Mouse (Mus musculus) hindbrain, embryonic 16.5 days (tissue): Measurements from ENCODE around the gene Npas3. TPM values are rescaled to one million over a fixed set of nuclear protein-coding genes. Genes with fewer than 3 reads are reported as not detected.
A peak's percentile ranks its signal among the peaks of the same experiment; 100 is the strongest.

Source experiments
- ATAC-seq: fragments of 200-750 bp; cut with Nextera tagmentation; 2 replicates; pipeline ENCODE4 v1.8.0; 2017; ENCODE audit warnings: moderate TSS enrichment, moderate library complexity
- H3K27ac ChIP-seq: fragments of 300-500 bp; sonication (generic); 2 replicates; pipeline ENCODE4 v1.5.1; 2014; ENCODE audit warnings: low read depth, mild to moderate bottlenecking, control low read depth, low read length, moderate library complexity
- H3K27me3 ChIP-seq: fragments of 300-500 bp; sonication (generic); replicated peaks from 2 replicates; pipeline ENCODE4 v1.6.1; 2014; ENCODE audit warnings: low read length; ENCODE audit not compliant: control insufficient read depth, insufficient read depth
- H3K36me3 ChIP-seq: fragments of 300-500 bp; sonication (generic); 2 replicates; pipeline ENCODE4 v1.6.1; 2014; ENCODE audit warnings: mild to moderate bottlenecking, low read length, moderate library complexity, mixed read lengths; ENCODE audit not compliant: control insufficient read depth, insufficient read depth
- H3K4me1 ChIP-seq: fragments of 300-500 bp; sonication (generic); 2 replicates; pipeline ENCODE4 v1.6.1; 2014; ENCODE audit warnings: low read depth, low read length; ENCODE audit not compliant: control insufficient read depth, insufficient read depth
- H3K4me2 ChIP-seq: fragments of 300-500 bp; sonication (generic); 2 replicates; pipeline ENCODE4 v1.6.1; 2014; ENCODE audit warnings: mild to moderate bottlenecking, low read length, control low read depth, moderate library complexity
- H3K4me3 ChIP-seq: fragments of 300-500 bp; sonication (generic); 2 replicates; pipeline ENCODE4 v1.5.1; 2014; ENCODE audit warnings: mild to moderate bottlenecking, low read length, control low read depth, moderate library complexity
- H3K9ac ChIP-seq: fragments of 300-500 bp; sonication (generic); 2 replicates; pipeline ENCODE4 v1.6.1; 2014; ENCODE audit warnings: low read depth, mild to moderate bottlenecking, control low read depth, low read length, moderate library complexity
- H3K9me3 ChIP-seq: fragments of 300-500 bp; sonication (generic); 2 replicates; pipeline ENCODE4 v1.6.1; 2014; ENCODE audit warnings: mild to moderate bottlenecking, low read length, moderate library complexity; ENCODE audit not compliant: control insufficient read depth
- WGBS: fragments of 180-500 bp; shearing (Covaris S2); extraction: QIAGEN DNeasy Blood & Tissue Kit; methylation state at CpG from one replicate; pipeline ENCODE4 v1.1.7; 2014; 5-methylcytosine and 5-hydroxymethylcytosine counted together
- polyA plus RNA-seq: library from polyadenylated mRNA; unstranded; fragments of >200 nt; fragmentation: Nextera tagmentation; extraction: Ambion mirVana; gene quantifications from 2 replicates; pipeline ENCODE4 v1.2.1, GENCODE M21; 2015

Gene Npas3
- polyA plus RNA-seq, 1 experiment from 2014 or later = 21.4 TPM

- Histone ChIP-seq H3K4me3 (no peak overlapping the region), H3K4me2 (no peak overlapping the region), H3K27ac (no peak overlapping the region), H3K4me1 (no peaks in the 10 kb centered on the region; the same call in 1 of the 2 replicates), H3K27me3 (no peaks in the 10 kb centered on the region), H3K9me3 (no peaks in the 10 kb centered on the region), H3K9ac (no peak overlapping the region), H3K36me3 (no peaks in the 10 kb centered on the region)
- ATAC-seq = no peak
- WGBS = 87% methylated on average over 5 of the region's 5 CpGs
Measured at GRCm38 (mm10) chr12:53963534-53963933, 715.1 kb downstream of the Npas3 start.

- no peak for ATAC-seq
- Histone ChIP-seq H3K4me1 (peaks cover 5% of the 10 kb centered on the region), H3K27me3 (no peaks in the 10 kb centered on the region), H3K4me3 (no peak overlapping the region), H3K27ac (no peak overlapping the region), H3K4me2 (no peak overlapping the region), H3K9me3 (no peaks in the 10 kb centered on the region), H3K36me3 (no peaks in the 10 kb centered on the region), H3K9ac (no peak overlapping the region)
- WGBS = 69% methylated on average over 10 of the region's 10 CpGs
Measured at GRCm38 (mm10) chr12:53969378-53970174, 721.1 kb downstream of the Npas3 start.

- 91% methylated on average over 7 of the region's 7 CpGs for WGBS
- H3K4me3 ChIP-seq = no peak overlapping the region
Measured at GRCm38 (mm10) chr12:53970721-53971120, 722.2 kb downstream of the Npas3 start.

GRCm38 (mm10) chr12:53973414-53973813 is 724.9 kb downstream of the Npas3 start:
- no peak for ATAC-seq
- Histone ChIP-seq H3K4me3 (no peak overlapping the region), H3K36me3 (no peaks in the 10 kb centered on the region), H3K27me3 (no peaks in the 10 kb centered on the region), H3K9ac (no peak overlapping the region), H3K9me3 (no peaks in the 10 kb centered on the region), H3K4me1 (peaks cover 7% of the 10 kb centered on the region), H3K27ac (no peak overlapping the region; the same call in 1 of the 2 replicates), H3K4me2 (no peak overlapping the region)
- WGBS = 65% methylated on average over 6 of the region's 6 CpGs

More at GRCm38 (mm10) chr12:53970721-53971120, 722.2 kb downstream of the Npas3 start:
- Histone ChIP-seq H3K4me2 (no peak overlapping the region), H3K27me3 (no peaks in the 10 kb centered on the region), H3K9ac (no peak overlapping the region), H3K36me3 (no peaks in the 10 kb centered on the region), H3K9me3 (no peaks in the 10 kb centered on the region), H3K4me1 (peaks cover 5% of the 10 kb centered on the region), H3K27ac (no peak overlapping the region)
- no peak for ATAC-seq

- Histone ChIP-seq H3K4me3 (no peak overlapping the region), H3K36me3 (no peaks in the 10 kb centered on the region), H3K9ac (no peak overlapping the region), H3K4me1 (0 out of 2 replicates have a peak, but pooled peaks cover 2% of the 10 kb centered on the region), H3K4me2 (no peak overlapping the region), H3K27me3 (no peaks in the 10 kb centered on the region), H3K27ac (peak overlapping the region; percentile 45; the same call in 1 of the 2 replicates), H3K9me3 (no peaks in the 10 kb centered on the region)
- ATAC-seq = peak; percentile 93
- WGBS = 53% methylated on average over 9 of the region's 9 CpGs
Measured at GRCm38 (mm10) chr12:53981575-53982507, 733.4 kb downstream of the Npas3 start.

GRCm38 (mm10) chr12:53983946-53984345 is 735.5 kb downstream of the Npas3 start:
- no peaks in the 10 kb centered on the region for H3K9me3 ChIP-seq
- 80% methylated on average over 7 of the region's 7 CpGs for WGBS
- H3K36me3 ChIP-seq = no peaks in the 10 kb centered on the region
- H3K27me3 ChIP-seq = no peaks in the 10 kb centered on the region
- H3K9ac ChIP-seq = no peak overlapping the region
- H3K4me3 ChIP-seq = no peak overlapping the region
- H3K4me2 ChIP-seq = no peak overlapping the region
- no peaks in the 10 kb centered on the region for H3K4me1 ChIP-seq
- no peak for ATAC-seq
- H3K27ac ChIP-seq = no peak overlapping the region

GRCm38 (mm10) chr12:53985851-53986842 is 737.7 kb downstream of the Npas3 start:
- H3K27me3 ChIP-seq = no peaks in the 10 kb centered on the region
- H3K4me1 ChIP-seq = no peaks in the 10 kb centered on the region
- H3K36me3 ChIP-seq = no peaks in the 10 kb centered on the region
- 65% methylated on average over 14 of the region's 14 CpGs for WGBS
- no peak overlapping the region for H3K9ac ChIP-seq
- peak overlapping the region; percentile 48; the same call in 1 of the 2 replicates for H3K27ac ChIP-seq
- no peak overlapping the region for H3K4me3 ChIP-seq
- no peak for ATAC-seq
- no peak overlapping the region for H3K4me2 ChIP-seq
- H3K9me3 ChIP-seq = no peaks in the 10 kb centered on the region

- no peak for ATAC-seq
Measured at GRCm38 (mm10) chr12:53992411-53992810, 743.9 kb downstream of the Npas3 start.

More at GRCm38 (mm10) chr12:53992411-53992810, 743.9 kb downstream of the Npas3 start:
- Histone ChIP-seq H3K27me3 (no peaks in the 10 kb centered on the region), H3K9ac (no peak overlapping the region), H3K27ac (no peak overlapping the region), H3K9me3 (no peaks in the 10 kb centered on the region), H3K36me3 (no peaks in the 10 kb centered on the region), H3K4me2 (no peak overlapping the region), H3K4me3 (no peak overlapping the region), H3K4me1 (no peaks in the 10 kb centered on the region)
- WGBS = over 99% methylated on average over 6 of the region's 6 CpGs
